Mouse (Mus musculus) ES-E14 (cell line): ENCODE data around the gene Trpm3.

Source experiments
- CHD2 ChIP-seq: IDR thresholded peaks from 2 replicates; pipeline ENCODE4 v1.6.1; 2014; ENCODE audit warnings: mild to moderate bottlenecking, low read depth, low read length, inconsistent platforms
- MAFK ChIP-seq: IDR thresholded peaks from 2 replicates; pipeline ENCODE4 v1.6.1; 2014; ENCODE audit warnings: mild to moderate bottlenecking, low read depth, low read length, inconsistent platforms; ENCODE audit not compliant: insufficient read depth
- ZC3H11A ChIP-seq: IDR thresholded peaks from 2 replicates; pipeline ENCODE4 v1.6.1; 2012; ENCODE audit warnings: low read depth, mild to moderate bottlenecking, inconsistent platforms, low read length, borderline replicate concordance

GRCm38 (mm10) chr19:22979191-22979590 is 840.3 kb downstream of the Trpm3 start:
- TF ChIP-seq MAFK = no peak
- no peak for TF ChIP-seq CHD2
- TF ChIP-seq ZC3H11A = no peak
